Mouse (Mus musculus) liver, embryonic 14.5 days (tissue): ENCODE results near the gene Cd3e. TPM values are rescaled to one million over a fixed set of nuclear protein-coding genes. Genes with fewer than 3 reads are reported as not detected.
A peak's percentile ranks its signal among the peaks of the same experiment; 100 is the strongest.

ENCODE experiments used
- ATAC-seq: fragments of 200-750 bp; cut with Nextera tagmentation; 2 replicates; pipeline ENCODE4 v1.8.0; 2017; ENCODE audit warnings: moderate number of reproducible peaks, mild to moderate bottlenecking, moderate library complexity; ENCODE audit not compliant: insufficient read depth
- DNase-seq, 3 experiments: peaks; one replicate each; pipeline ENCODE4 v3.0.0-alpha.2; 2012 to 2013; ENCODE audit warnings: low read depth in 3 of 3, low spot score in 3 of 3
- H3K27ac ChIP-seq: fragments of 300-500 bp; sonication (generic); 2 replicates; pipeline ENCODE4 v1.5.1; 2014; ENCODE audit warnings: moderate library complexity, mild to moderate bottlenecking, control low read depth, inconsistent platforms
- H3K27me3 ChIP-seq: fragments of 300-500 bp; sonication (generic); 2 replicates; pipeline ENCODE4 v1.6.1; 2014; ENCODE audit warnings: mild to moderate bottlenecking, low read length, moderate library complexity; ENCODE audit not compliant: control insufficient read depth, insufficient read depth
- H3K36me3 ChIP-seq: fragments of 300-500 bp; sonication (generic); replicated peaks from 2 replicates; pipeline ENCODE4 v1.6.1; 2014; ENCODE audit warnings: low read depth; ENCODE audit not compliant: control insufficient read depth, insufficient read depth
- H3K4me1 ChIP-seq, 2 experiments: fragments of 200-500 bp in 1 of 2; fragments of 300-500 bp in 1 of 2; sonication (generic) in 1 of 2; replicated peaks; 2 replicates each; pipeline ENCODE4 v1.6.1; 2012 to 2014; ENCODE audit warnings: antibody characterized with exemption in 1 of 2, inconsistent platforms in 1 of 2, low read length in 1 of 2; ENCODE audit not compliant: control insufficient read depth in 2 of 2, insufficient read depth in 2 of 2
- H3K4me2 ChIP-seq: fragments of 300-500 bp; sonication (generic); 2 replicates; pipeline ENCODE4 v1.6.1; 2014; ENCODE audit warnings: low read depth, mild to moderate bottlenecking, control low read depth, moderate library complexity
- H3K4me3 ChIP-seq, 2 experiments: fragments of 200-500 bp in 1 of 2; fragments of 300-500 bp in 1 of 2; sonication (generic) in 1 of 2; 2 replicates each; pipeline ENCODE4 v1.5.1; 2012 to 2014; ENCODE audit warnings: low read depth in 2 of 2, low read length in 2 of 2, mild to moderate bottlenecking in 2 of 2, control low read depth in 1 of 2, inconsistent platforms in 1 of 2, moderate library complexity in 1 of 2; ENCODE audit not compliant: insufficient read depth in 1 of 2
- H3K9ac ChIP-seq: fragments of 300-500 bp; sonication (generic); replicated peaks from 2 replicates; pipeline ENCODE4 v1.6.1; 2014; ENCODE audit warnings: mild to moderate bottlenecking, control low read depth, moderate library complexity
- H3K9me3 ChIP-seq: fragments of 300-500 bp; sonication (generic); 2 replicates; pipeline ENCODE4 v1.6.1; 2016; ENCODE audit warnings: low read length, mixed read lengths; ENCODE audit not compliant: control insufficient read depth
- CTCF ChIP-seq: IDR thresholded peaks from 2 replicates; pipeline ENCODE4 v1.5.1; 2016; ENCODE audit warnings: antibody characterized with exemption, low read depth, control low read depth
- EP300 ChIP-seq: IDR thresholded peaks from 2 replicates; pipeline ENCODE4 v1.6.1; 2016; ENCODE audit warnings: antibody characterized with exemption, low read depth
- WGBS: fragments of 180-500 bp; shearing (Covaris S2); extraction: QIAGEN DNeasy Blood & Tissue Kit; methylation state at CpG from one replicate; pipeline ENCODE4 v1.1.7; 2014; ENCODE audit not compliant: insufficient replicate concordance; 5-methylcytosine and 5-hydroxymethylcytosine counted together
- polyA plus RNA-seq, 2 experiments: library from polyadenylated mRNA; depleted of rRNA in 1 of 2; stranded (reverse) in 1 of 2; unstranded in 1 of 2; fragments of >200 nt; fragmentation: Nextera tagmentation in 1 of 2; extraction: Ambion mirVana in 1 of 2; gene quantifications; 2 replicates each; pipeline versions ENCODE4 v1.2.1 to v1.2.3; 2012 to 2014

Gene Cd3e
- polyA plus RNA-seq, 2 experiments: not detected

DNA sequence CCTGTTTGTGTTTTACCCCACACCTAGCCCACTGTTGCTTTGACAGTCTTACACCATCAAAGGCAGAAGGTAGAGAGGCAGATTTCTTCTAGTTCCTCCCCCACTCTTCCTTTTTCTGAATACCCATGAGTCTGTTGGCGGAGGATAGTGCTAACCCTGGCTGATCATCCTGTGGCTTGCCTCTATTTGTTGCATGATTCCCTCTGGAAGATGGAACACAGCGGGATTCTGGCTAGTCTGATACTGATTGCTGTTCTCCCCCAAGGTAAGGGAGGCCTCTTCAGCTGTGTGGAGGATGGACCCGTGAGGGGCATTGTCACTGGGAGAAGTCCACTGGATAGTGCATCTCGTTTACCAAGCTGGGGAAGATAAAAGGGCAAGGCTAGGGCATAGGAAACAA is 27.8 kb downstream of the Cd3e start, which contains the start of gene Cd3d:
Cd3d (plus strand) TSS at position 111 of the 400 bp plus-strand sequence.
- Histone ChIP-seq H3K4me2 (no peak within 1 kb of the TSS), H3K9ac (no peak within 1 kb of the TSS), H3K9me3 (no peaks in the 10 kb centered on the region), H3K4me3 (no peak within 1 kb of the TSS), H3K36me3 (no peaks in the 10 kb centered on the region), H3K4me1 (peaks cover 0 to 3% of the 10 kb centered on the region in 2 experiments; a peak in 3 of 4 replicates), H3K27ac (no peak within 1 kb of the TSS), H3K27me3 (no peaks in the 10 kb centered on the region)
- no peak for ATAC-seq
- TF ChIP-seq CTCF (no peak), EP300 (no peak)
- WGBS: 60% methylated on average over 4 of the region's 4 CpGs
- no peak for DNase-seq

DNA sequence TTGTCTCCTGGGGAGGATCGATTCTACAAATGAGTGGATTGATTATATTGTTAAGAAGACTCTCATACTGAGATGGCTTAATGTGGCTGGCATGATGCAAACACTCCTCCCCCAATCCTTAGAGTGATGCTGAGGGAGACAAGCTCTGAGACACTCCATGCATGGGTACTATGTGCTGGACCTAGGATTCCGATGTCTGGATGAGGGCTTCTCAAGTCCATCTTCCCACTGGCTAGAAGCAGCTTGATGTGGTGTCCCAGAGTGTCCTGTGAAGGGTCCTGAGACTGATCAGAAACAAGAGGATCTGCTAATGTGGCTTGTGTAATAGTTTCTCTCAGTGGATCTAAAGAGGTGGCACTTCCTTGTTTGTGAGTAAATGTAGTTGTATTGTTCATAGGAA is 28.3 kb downstream of the Cd3e start:
- Histone ChIP-seq H3K27ac (no peak overlapping the region), H3K4me1 (peaks cover 0 to 3% of the 10 kb centered on the region in 2 experiments; a peak in 3 of 4 replicates), H3K9me3 (no peaks in the 10 kb centered on the region), H3K4me3 (no peak overlapping the region), H3K9ac (no peak overlapping the region), H3K27me3 (no peaks in the 10 kb centered on the region), H3K4me2 (no peak overlapping the region), H3K36me3 (no peaks in the 10 kb centered on the region)
- no peak for DNase-seq
- no peak for TF ChIP-seq EP300
- no peak for TF ChIP-seq CTCF
- 64% methylated on average over 2 of the region's 2 CpGs for WGBS
- ATAC-seq: no peak

DNA sequence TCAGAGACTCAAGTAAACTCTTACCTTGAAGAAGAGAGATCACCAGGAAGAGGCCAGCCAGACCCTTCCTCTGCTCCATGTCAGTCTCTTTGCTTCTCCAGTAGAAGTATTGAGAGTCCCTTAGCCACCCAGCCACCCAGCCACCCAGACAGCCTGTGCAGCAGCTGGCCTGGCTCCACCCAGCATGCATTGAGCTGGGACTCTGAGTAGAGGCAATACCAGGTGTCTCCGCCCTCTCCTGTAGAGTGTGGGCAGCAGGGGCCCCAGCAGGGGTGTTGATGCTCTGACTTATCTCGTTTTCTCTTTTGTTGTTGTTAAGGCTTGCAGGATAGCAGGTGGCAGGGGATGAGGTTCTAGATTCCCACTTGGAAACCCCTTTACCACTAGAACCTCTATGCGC is 29.2 kb downstream of the Cd3e start, which contains the start of gene Cd3g:
Cd3g (minus strand) TSS at position 190 of the 400 bp plus-strand sequence.
- no peak within 1 kb of the TSS for H3K27ac ChIP-seq
- no peak for TF ChIP-seq CTCF
- no peak for TF ChIP-seq EP300
- peaks cover 0 to 3% of the 10 kb centered on the region in 2 experiments; a peak in 3 of 4 replicates for H3K4me1 ChIP-seq
- no peak within 1 kb of the TSS for H3K9ac ChIP-seq
- WGBS: 33% methylated on average over 3 of the region's 3 CpGs
- ATAC-seq: peak; percentile 59; the same call in 1 of the 2 replicates
- no peaks in the 10 kb centered on the region for H3K27me3 ChIP-seq
- H3K4me2 ChIP-seq: no peak within 1 kb of the TSS
- DNase-seq: no peak
- no peak within 1 kb of the TSS for H3K4me3 ChIP-seq
- H3K9me3 ChIP-seq: no peaks in the 10 kb centered on the region
- H3K36me3 ChIP-seq: no peaks in the 10 kb centered on the region

DNA sequence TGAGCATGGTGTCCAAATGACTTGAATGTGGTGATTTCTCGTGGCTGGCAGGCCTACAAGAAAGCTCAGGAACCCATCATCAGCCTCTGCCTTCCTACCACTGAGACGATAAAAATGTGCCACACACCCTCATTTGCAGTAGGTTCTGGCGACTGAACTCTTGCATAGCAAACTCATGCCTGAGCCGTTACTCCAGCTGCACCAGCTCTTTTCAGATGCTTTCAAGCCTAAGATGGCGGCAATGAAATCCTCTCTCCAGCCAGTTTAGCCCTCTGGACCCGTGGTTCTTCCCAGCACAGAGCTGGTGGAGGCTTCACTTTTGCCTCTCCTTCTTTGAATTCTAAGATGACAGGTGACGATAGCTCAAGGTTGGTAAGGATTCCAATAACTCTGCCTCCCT is 29.6 kb downstream of the Cd3e start:
- H3K27me3 ChIP-seq: no peaks in the 10 kb centered on the region
- TF ChIP-seq EP300 (no peak), CTCF (no peak)
- H3K4me2 ChIP-seq: no peak overlapping the region
- DNase-seq (no peak), ATAC-seq (no peak)
- 59% methylated on average over 7 of the region's 7 CpGs for WGBS
- peaks cover 0 to 3% of the 10 kb centered on the region in 2 experiments; a peak in 3 of 4 replicates for H3K4me1 ChIP-seq
- H3K9me3 ChIP-seq: no peaks in the 10 kb centered on the region
- H3K27ac ChIP-seq: no peak overlapping the region
- no peaks in the 10 kb centered on the region for H3K36me3 ChIP-seq
- no peak overlapping the region for H3K9ac ChIP-seq
- no peak overlapping the region for H3K4me3 ChIP-seq

DNA sequence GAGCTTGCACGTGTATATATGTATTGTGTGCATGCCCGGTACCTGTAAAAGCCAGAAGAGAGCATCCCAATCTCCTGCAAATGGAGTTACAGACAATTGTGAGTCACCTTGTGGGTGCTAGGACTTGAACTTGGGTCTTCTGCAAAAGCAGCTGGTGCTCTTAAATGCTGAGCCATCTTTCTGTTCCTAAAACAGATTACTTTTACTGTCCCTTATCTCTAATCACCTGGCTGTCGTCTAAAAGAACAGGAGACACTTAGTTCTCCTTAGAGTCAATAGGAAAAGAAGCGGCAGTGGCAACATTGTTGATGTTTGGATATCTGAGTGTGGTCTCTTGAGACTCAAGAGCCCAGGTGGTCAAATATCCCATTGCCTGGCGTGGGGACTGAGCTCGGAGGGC is 31.6 kb downstream of the Cd3e start:
- no peak overlapping the region for H3K9ac ChIP-seq

More for the DNA sequence above, 31.6 kb downstream of the Cd3e start:
- Histone ChIP-seq H3K4me1 (peaks cover 0 to 3% of the 10 kb centered on the region in 2 experiments; a peak in 3 of 4 replicates), H3K36me3 (no peaks in the 10 kb centered on the region), H3K9me3 (no peaks in the 10 kb centered on the region), H3K4me3 (no peak overlapping the region), H3K27me3 (no peaks in the 10 kb centered on the region), H3K27ac (no peak overlapping the region), H3K4me2 (no peak overlapping the region)
- DNase-seq (no peak), ATAC-seq (no peak)
- no peak for TF ChIP-seq EP300
- no peak for TF ChIP-seq CTCF
- WGBS: 45% methylated on average over 6 of the region's 6 CpGs
